Mouse (Mus musculus) myocyte (in vitro differentiated cells): ENCODE results near the gene Gm17349. TPM values are rescaled to one million over a fixed set of nuclear protein-coding genes. Genes with fewer than 3 reads are reported as not detected.

Source experiments
- H3K27me3 ChIP-seq: one replicate; pipeline ENCODE4 v1.6.1; 2011; ENCODE audit not compliant: control insufficient read depth, insufficient read depth, insufficient read length
- H3K36me3 ChIP-seq: one replicate; pipeline ENCODE4 v1.6.1; 2011; ENCODE audit not compliant: control insufficient read depth, insufficient read depth
- H3K4me2 ChIP-seq: one replicate; pipeline ENCODE4 v1.6.1; 2011; ENCODE audit warnings: low read depth, control low read depth
- H3K4me3 ChIP-seq: one replicate; pipeline ENCODE4 v1.5.1; 2011; ENCODE audit warnings: mild to moderate bottlenecking, control low read depth, moderate library complexity
- H3K79me2 ChIP-seq: one replicate; pipeline ENCODE4 v1.6.1; 2011; ENCODE audit not compliant: control insufficient read depth, insufficient read depth
- H3ac ChIP-seq: one replicate; pipeline ENCODE4 v1.6.1; 2011; ENCODE audit not compliant: control insufficient read depth, insufficient read length
- CEBPB ChIP-seq: IDR thresholded peaks from 2 replicates; pipeline ENCODE4 v1.6.1; 2011; ENCODE audit warnings: mild to moderate bottlenecking, moderate library complexity; ENCODE audit not compliant: poor library complexity, insufficient read depth, severe bottlenecking
- E2F4 ChIP-seq: IDR thresholded peaks from one replicate; pipeline ENCODE4 v1.6.1; 2011; ENCODE audit warnings: mild to moderate bottlenecking, control low read depth, moderate library complexity; ENCODE audit not compliant: insufficient read depth
- MAX ChIP-seq: IDR thresholded peaks from one replicate; pipeline ENCODE4 v1.6.1; 2011; ENCODE audit warnings: low read depth, mild to moderate bottlenecking, control low read depth
- MYOD1 ChIP-seq, 3 experiments: IDR thresholded peaks; one replicate each; pipeline ENCODE4 v1.6.1; 2011; ENCODE audit warnings: control low read depth in 2 of 3, low read depth in 2 of 3, mild to moderate bottlenecking in 2 of 3, moderate library complexity in 1 of 3; ENCODE audit not compliant: insufficient read length in 2 of 3, control insufficient read depth in 1 of 3
- MYOG ChIP-seq, 3 experiments: IDR thresholded peaks; one replicate each; pipeline ENCODE4 v1.6.1; 2011; ENCODE audit warnings: control low read depth in 2 of 3, low read depth in 2 of 3, mild to moderate bottlenecking in 2 of 3; ENCODE audit not compliant: insufficient read length in 2 of 3, control insufficient read depth in 1 of 3, insufficient read depth in 1 of 3
- POLR2A ChIP-seq: IDR thresholded peaks from one replicate; pipeline ENCODE4 v1.6.1; 2011; ENCODE audit warnings: low read depth, mild to moderate bottlenecking, control low read depth, moderate library complexity; ENCODE audit not compliant: insufficient read length
- POLR2AphosphoS2 ChIP-seq: IDR thresholded peaks from one replicate; pipeline ENCODE4 v1.6.1; 2011; ENCODE audit warnings: low read depth, control low read depth; ENCODE audit not compliant: insufficient read length
- REST ChIP-seq: IDR thresholded peaks from one replicate; pipeline ENCODE4 v1.6.1; 2011; ENCODE audit warnings: mild to moderate bottlenecking, control low read depth, moderate library complexity; ENCODE audit not compliant: insufficient read depth, insufficient read length
- SRF ChIP-seq: IDR thresholded peaks from one replicate; pipeline ENCODE4 v1.6.1; 2011; ENCODE audit warnings: low read depth; ENCODE audit not compliant: control insufficient read depth, insufficient read length
- TCF12 ChIP-seq: IDR thresholded peaks from one replicate; pipeline ENCODE4 v1.6.1; 2011; ENCODE audit warnings: mild to moderate bottlenecking, control low read depth; ENCODE audit not compliant: poor library complexity, insufficient read depth, severe bottlenecking
- TCF3 ChIP-seq: IDR thresholded peaks from one replicate; pipeline ENCODE4 v1.6.1; 2011; ENCODE audit warnings: low read depth, control low read depth; ENCODE audit not compliant: insufficient read length
- USF1 ChIP-seq: IDR thresholded peaks from one replicate; pipeline ENCODE4 v1.6.1; 2011; ENCODE audit warnings: low read depth, mild to moderate bottlenecking, control low read depth, moderate library complexity
- polyA plus RNA-seq: library from polyadenylated mRNA; unstranded; fragments of >200 nt; fragmentation: generic; extraction: Trizol; gene quantifications from one replicate; pipeline ENCODE4 v1.2.1, GENCODE M21; 2012; ENCODE audit warnings: missing spikeins

Gene Gm17349
- polyA plus RNA-seq: not detected

DNA sequence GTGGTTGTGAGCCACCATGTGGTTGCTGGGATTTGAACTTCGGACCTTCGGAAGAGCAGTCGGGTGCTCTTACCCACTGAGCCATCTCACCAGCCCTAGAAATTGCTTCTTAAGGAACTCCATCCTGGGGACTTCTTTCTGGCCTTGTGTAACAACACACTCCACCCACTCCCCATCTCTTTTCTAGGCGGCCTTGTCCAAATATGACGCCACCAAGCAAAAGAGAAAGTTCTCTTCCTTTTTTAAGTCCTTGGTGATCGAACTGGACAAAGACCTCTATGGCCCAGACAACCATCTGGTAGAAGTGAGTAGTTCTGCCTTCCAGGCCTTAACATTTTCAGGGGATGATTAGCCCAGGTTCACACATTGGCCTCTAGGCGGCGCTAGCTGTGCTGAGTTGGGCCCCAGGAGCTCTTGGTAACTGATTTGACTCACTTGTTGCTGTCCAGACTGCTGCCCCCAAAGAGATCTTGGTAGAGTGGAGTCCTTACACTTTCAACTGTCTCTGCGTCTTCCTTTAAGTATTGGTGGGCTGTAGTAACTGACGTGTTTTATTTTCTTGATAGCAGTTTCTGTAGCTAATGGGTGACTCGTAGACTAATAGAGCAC, at the start of gene Gm17349:
Gene Gm17349, minus strand, starts transcription at position 51 of the 609 bp plus-strand sequence.
- peaks cover 22% of the 10 kb centered on the region for H3K79me2 ChIP-seq
- no peaks in the 10 kb centered on the region for H3K27me3 ChIP-seq
- TF ChIP-seq TCF12: no peak
- TF ChIP-seq POLR2AphosphoS2: no peak
- TF ChIP-seq POLR2A: no peak
- no peak within 1 kb of the TSS for H3K4me3 ChIP-seq
- peak within 1 kb of the TSS; percentile 39 for H3K4me2 ChIP-seq
- peaks cover 34% of the 10 kb centered on the region for H3K36me3 ChIP-seq
- H3ac ChIP-seq: no peak within 1 kb of the TSS

GRCm38 (mm10) chr15:99754204-99754603, 48.9 kb upstream of the Gm17349 start:
- no peak overlapping the region for H3K4me3 ChIP-seq
- no peaks in the 10 kb centered on the region for H3K36me3 ChIP-seq
- H3K27me3 ChIP-seq: no peaks in the 10 kb centered on the region
- no peak overlapping the region for H3ac ChIP-seq
- peaks cover 31% of the 10 kb centered on the region for H3K79me2 ChIP-seq
- no peak overlapping the region for H3K4me2 ChIP-seq
- TF ChIP-seq MYOD1 (IDR thresholded peaks at IDR 0.05; ENCODE audit: control insufficient read depth in 1 of 3, insufficient read length in 2 of 3, low read depth in 2 of 3) (no peak), CEBPB (no peak), MYOG (IDR thresholded peaks at IDR 0.05; ENCODE audit: control insufficient read depth in 1 of 3, insufficient read depth in 1 of 3, insufficient read length in 2 of 3, low read depth in 2 of 3) (peak in 1 of 3 experiments; percentile 50)

- no peak overlapping the region for H3K4me2 ChIP-seq
- peaks cover 50% of the 10 kb centered on the region for H3K36me3 ChIP-seq
- no peak overlapping the region for H3K4me3 ChIP-seq
- TF ChIP-seq CEBPB: no peak
- no peak for TF ChIP-seq E2F4
- no peak for TF ChIP-seq MYOD1 (IDR thresholded peaks at IDR 0.05; ENCODE audit: control insufficient read depth in 1 of 3, insufficient read length in 2 of 3, low read depth in 2 of 3)
- no peak for TF ChIP-seq POLR2AphosphoS2
- no peak for TF ChIP-seq TCF3
- no peak for TF ChIP-seq USF1
- no peak for TF ChIP-seq TCF12
- no peak for TF ChIP-seq SRF
- no peak for TF ChIP-seq POLR2A
- TF ChIP-seq MYOG (IDR thresholded peaks at IDR 0.05; ENCODE audit: control insufficient read depth in 1 of 3, insufficient read depth in 1 of 3, insufficient read length in 2 of 3, low read depth in 2 of 3): no peak
- no peak for TF ChIP-seq MAX
- H3K27me3 ChIP-seq: no peaks in the 10 kb centered on the region
- H3K79me2 ChIP-seq: no peaks in the 10 kb centered on the region
- H3ac ChIP-seq: no peak overlapping the region
Observed at GRCm38 (mm10) chr15:99740229-99740628, 34.9 kb upstream of the Gm17349 start.

GRCm38 (mm10) chr15:99736675-99737074, 31.4 kb upstream of the Gm17349 start:
- Histone ChIP-seq H3K36me3 (peaks cover 59% of the 10 kb centered on the region), H3ac (no peak overlapping the region), H3K27me3 (no peaks in the 10 kb centered on the region), H3K4me2 (no peak overlapping the region), H3K79me2 (no peaks in the 10 kb centered on the region), H3K4me3 (no peak overlapping the region)
- no peak for TF ChIP-seq TCF3
- TF ChIP-seq REST: no peak
- no peak for TF ChIP-seq TCF12
- no peak for TF ChIP-seq USF1
- TF ChIP-seq E2F4: no peak
- no peak for TF ChIP-seq POLR2A
- TF ChIP-seq MYOG (IDR thresholded peaks at IDR 0.05; ENCODE audit: control insufficient read depth in 1 of 3, insufficient read depth in 1 of 3, insufficient read length in 2 of 3, low read depth in 2 of 3): no peak
- TF ChIP-seq POLR2AphosphoS2: no peak
- no peak for TF ChIP-seq MAX
- TF ChIP-seq CEBPB: no peak
- no peak for TF ChIP-seq SRF
- TF ChIP-seq MYOD1 (IDR thresholded peaks at IDR 0.05; ENCODE audit: control insufficient read depth in 1 of 3, insufficient read length in 2 of 3, low read depth in 2 of 3): no peak

- H3K4me3 ChIP-seq: no peak overlapping the region
- H3K36me3 ChIP-seq: peaks cover 49% of the 10 kb centered on the region
- H3ac ChIP-seq: no peak overlapping the region
- no peaks in the 10 kb centered on the region for H3K27me3 ChIP-seq
- TF ChIP-seq MYOD1 (IDR thresholded peaks at IDR 0.05; ENCODE audit: control insufficient read depth in 1 of 3, insufficient read length in 2 of 3, low read depth in 2 of 3): no peak
- TF ChIP-seq REST: no peak
- no peak for TF ChIP-seq POLR2A
- no peak for TF ChIP-seq MAX
- no peak for TF ChIP-seq MYOG (IDR thresholded peaks at IDR 0.05; ENCODE audit: control insufficient read depth in 1 of 3, insufficient read depth in 1 of 3, insufficient read length in 2 of 3, low read depth in 2 of 3)
- no peak for TF ChIP-seq TCF12
- TF ChIP-seq E2F4: no peak
- TF ChIP-seq SRF: no peak
- no peak for TF ChIP-seq TCF3
- TF ChIP-seq USF1: no peak
- no peak for TF ChIP-seq POLR2AphosphoS2
- TF ChIP-seq CEBPB: no peak
- no peaks in the 10 kb centered on the region for H3K79me2 ChIP-seq
- H3K4me2 ChIP-seq: no peak overlapping the region
Observed at GRCm38 (mm10) chr15:99735631-99736030, 30.3 kb upstream of the Gm17349 start.
